Mouse (Mus musculus) central nervous system, embryonic 14 days (tissue): ENCODE results near the gene Obox5. TPM values are rescaled to one million over a fixed set of nuclear protein-coding genes. Genes with fewer than 3 reads are reported as not detected.

Source experiments
- polyA plus RNA-seq: library from polyadenylated mRNA; depleted of rRNA; stranded (reverse); fragments of >200 nt; gene quantifications from 2 replicates; pipeline ENCODE4 v1.2.3, GENCODE M21; 2012; rRNA removed

The Obox5 gene
- polyA plus RNA-seq = not detected in 2 replicates

DNA sequence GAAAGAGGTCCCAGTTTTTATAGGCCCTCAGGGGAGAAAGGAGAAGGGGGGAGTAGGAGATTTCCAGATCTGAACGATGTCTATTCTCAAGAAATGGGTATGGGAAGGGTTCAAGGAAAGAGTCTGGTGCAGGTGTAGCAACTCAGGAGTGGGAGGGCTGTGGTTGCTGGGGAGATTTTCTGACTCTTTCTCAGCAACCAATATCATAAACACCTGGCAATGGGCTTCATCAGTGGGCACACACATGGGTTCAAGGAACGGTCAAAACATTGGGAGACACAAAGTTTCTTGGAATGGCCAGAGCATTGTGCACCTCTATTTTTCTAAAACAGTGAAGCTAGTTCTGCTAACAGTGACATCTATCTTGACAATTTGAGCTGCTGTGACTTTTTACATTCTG, at the start of gene Obox5:
Gene Obox5, plus strand, starts transcription at position 301 of the 400 bp plus-strand sequence.

Other genes starting within 250 kb of the Obox5 start
- not detected in 2 replicates for gene Obox3, start 110.2 kb upstream of the Obox5 start, polyA plus RNA-seq
- not detected in 2 replicates for gene Obox6, start 89.5 kb downstream of the Obox5 start, polyA plus RNA-seq
- gene Crx, start 129.8 kb downstream of the Obox5 start, polyA plus RNA-seq = 0.09 and 0.18 TPM in 2 replicates
- 0.10 TPM in 1 of 2 replicates, not detected in the other for gene Crxos, start 132.5 kb downstream of the Obox5 start, polyA plus RNA-seq
- 838 and 854 TPM in 2 replicates for gene Selenow, start 172.3 kb downstream of the Obox5 start, polyA plus RNA-seq
- gene Nop53, start 195.9 kb downstream of the Obox5 start, polyA plus RNA-seq = 150 and 158 TPM in 2 replicates
- gene Ehd2, start 217.4 kb downstream of the Obox5 start, polyA plus RNA-seq = 5.8 and 12.8 TPM in 2 replicates